23 mouse cellular contexts compared by ENCODE assay signal in the genomic region with DNA sequence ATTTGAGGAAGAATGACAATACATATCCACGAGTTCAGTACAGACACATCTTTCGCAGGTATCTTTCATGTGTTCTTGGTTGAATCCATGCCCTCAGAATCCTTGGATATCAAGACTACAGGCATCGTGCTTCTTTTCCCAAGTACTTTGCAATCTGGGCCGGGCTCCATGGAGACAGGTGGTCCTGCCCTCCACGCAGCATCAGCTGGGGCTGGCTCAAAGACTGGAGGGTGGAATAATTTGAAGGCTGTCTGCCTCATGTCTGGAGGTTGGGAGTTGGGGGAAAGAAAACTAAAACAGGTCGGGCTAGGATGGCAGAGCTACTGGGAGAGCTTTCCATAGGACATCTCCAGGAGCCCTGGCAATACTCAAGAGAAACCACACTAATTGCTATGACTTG.
DNase-seq lines count a peak whose midpoint lies in the region; ATAC-seq lines count a peak whose summit lies in the region.
"Had no signal": no experiment of that assay in that cellular context is flagged by ENCODE, and none has a peak within 500 bp of the region (broad histone marks: within the 10 kb centered on the region; RNA-seq: fewer than 3 reads in every experiment).

No protein-coding gene starts in this region.

- 67% methylated on average over 6 of the region's 6 CpGs for WGBS in liver, embryonic 12.5 days (ENCODE audit: insufficient replicate concordance)

- ATAC-seq in liver, embryonic 12.5 days = no peak
- ATAC-seq: activated CD4-positive, CD25-positive, alpha-beta regulatory T cell, adult 4 months; Patski had no signal

- no peak overlapping the region for H3K9ac ChIP-seq in liver, embryonic 12.5 days
- H3K9ac ChIP-seq: hindbrain, embryonic 12.5 days had no signal

- no peak overlapping the region for H3K4me2 ChIP-seq in liver, embryonic 12.5 days
- H3K4me2 ChIP-seq: hindbrain, embryonic 12.5 days had no signal

- no peaks in the 10 kb centered on the region for H3K4me1 ChIP-seq in liver, embryonic 12.5 days
- H3K4me1 ChIP-seq: hindbrain, embryonic 12.5 days; megakaryocyte, embryonic 14.5 days had no signal

- no peak overlapping the region for H3K27ac ChIP-seq in liver, embryonic 12.5 days
- H3K27ac ChIP-seq: forebrain, embryonic 10.5 days; heart, embryonic 10.5 days; hindbrain, embryonic 12.5 days; limb, embryonic 10.5 days; stomach, postnatal 0 days had no signal

- no peak overlapping the region for H3K4me3 ChIP-seq in liver, embryonic 12.5 days
- H3K4me3 ChIP-seq: forebrain, embryonic 10.5 days; heart, embryonic 10.5 days; hindbrain, embryonic 12.5 days; limb, embryonic 10.5 days; megakaryocyte, embryonic 14.5 days had no signal

- H3K9me3 ChIP-seq in liver, embryonic 12.5 days (replicated peaks) = no peaks in the 10 kb centered on the region
- H3K9me3 ChIP-seq: forebrain, embryonic 10.5 days; heart, embryonic 10.5 days; hindbrain, embryonic 12.5 days; limb, embryonic 10.5 days; megakaryocyte, embryonic 14.5 days had no signal

- peak; percentile 40 to 65 for DNase-seq in left cerebral cortex, adult 18-20 months (ENCODE audit: low spot score in 2 of 2)
- DNase-seq in left cerebral cortex, adult 11 months (ENCODE audit: low spot score) = no peak
- peak; percentile 45 to 58 for DNase-seq in layer of hippocampus, adult 18-20 months (ENCODE audit: low spot score in 2 of 2)
- DNase-seq in layer of hippocampus, postnatal 14 days (ENCODE audit: low spot score in 2 of 2) = peak; percentile 17 to 41
- DNase-seq in telencephalon, adult 2 months (ENCODE audit: low read depth, low spot score) = peak; percentile 43
- DNase-seq in heart, adult 11 months = no peak
- DNase-seq: adrenal gland, postnatal 10 days; cerebellum, adult 11 months; gastrocnemius, postnatal 36 days; heart, postnatal 14 days; kidney, postnatal 4 days; lung, adult 18-20 months; lung, postnatal 14 days; midbrain, embryonic 14.5 days had no signal

- H3K27me3 ChIP-seq in liver, embryonic 12.5 days (replicated peaks) = no peaks in the 10 kb centered on the region
- H3K27me3 ChIP-seq: hindbrain, embryonic 12.5 days; Patski had no signal

- H3K36me3 ChIP-seq in liver, embryonic 12.5 days = no peaks in the 10 kb centered on the region
- H3K36me3 ChIP-seq: forebrain, embryonic 10.5 days; heart, embryonic 10.5 days; hindbrain, embryonic 12.5 days; limb, embryonic 10.5 days had no signal

Comparison
In these comparisons a context has a peak if more than half of its experiments do, and no peak if none do; other contexts are left out.
1. DNase-seq: peak in left cerebral cortex, adult 18-20 months (2 of 2), layer of hippocampus, adult 18-20 months (2 of 2), layer of hippocampus, postnatal 14 days (2 of 2) and telencephalon, adult 2 months (single experiment); none in left cerebral cortex, adult 11 months (single experiment) and heart, adult 11 months (single experiment).